Mouse (Mus musculus) liver, adult 2 months (tissue): ENCODE measurements around the gene Clip2. TPM values are rescaled to one million over a fixed set of nuclear protein-coding genes. Genes with fewer than 3 reads are reported as not detected.
A peak's percentile ranks its signal among the peaks of the same experiment; 100 is the strongest.

Source experiments
- DNase-seq: peaks from one replicate; pipeline ENCODE4 v3.0.0-alpha.2; 2011; ENCODE audit warnings: low read depth, low spot score; ENCODE audit errors: extremely low read depth
- H3K27ac ChIP-seq: fragments of 200-500 bp; replicated peaks from 2 replicates; pipeline ENCODE4 v1.5.1; 2012; ENCODE audit warnings: low read depth, mild to moderate bottlenecking, control low read depth, inconsistent platforms, low read length; ENCODE audit not compliant: insufficient read depth
- H3K27me3 ChIP-seq: fragments of 200-500 bp; 2 replicates; pipeline ENCODE4 v1.6.1; 2012; ENCODE audit warnings: mild to moderate bottlenecking, moderate library complexity, low read length, inconsistent platforms; ENCODE audit not compliant: control insufficient read depth, insufficient read depth
- H3K36me3 ChIP-seq: fragments of 200-500 bp; 2 replicates; pipeline ENCODE4 v1.6.1; 2012; ENCODE audit warnings: low read length, inconsistent platforms; ENCODE audit not compliant: control insufficient read depth, insufficient read depth
- H3K4me1 ChIP-seq: fragments of 200-500 bp; 2 replicates; pipeline ENCODE4 v1.6.1; 2011; ENCODE audit warnings: low read length; ENCODE audit not compliant: control insufficient read depth, insufficient read depth
- H3K4me3 ChIP-seq: fragments of 200-500 bp; 2 replicates; pipeline ENCODE4 v1.5.1; 2011; ENCODE audit warnings: low read depth, mild to moderate bottlenecking, control low read depth, low read length, moderate library complexity; ENCODE audit not compliant: insufficient read depth
- H3K79me2 ChIP-seq: fragments of 200-500 bp; 2 replicates; pipeline ENCODE4 v1.6.1; 2012; ENCODE audit warnings: inconsistent platforms, mild to moderate bottlenecking, low read length, moderate library complexity; ENCODE audit not compliant: control insufficient read depth, insufficient read depth
- H3K9ac ChIP-seq: fragments of 200-500 bp; 2 replicates; pipeline ENCODE4 v1.6.1; 2012; ENCODE audit warnings: low read depth, mild to moderate bottlenecking, control low read depth, inconsistent platforms, low read length
- CTCF ChIP-seq: fragments of 200-500 bp; IDR thresholded peaks from 2 replicates; pipeline ENCODE4 v1.5.1; 2011; ENCODE audit warnings: low read depth, low read length, control low read depth
- POLR2A ChIP-seq: fragments of 200-500 bp; IDR thresholded peaks from 2 replicates; pipeline ENCODE4 v1.6.1; 2011; ENCODE audit warnings: low read length, control low read depth; ENCODE audit not compliant: insufficient read depth; ENCODE audit errors: extremely low read depth
- WGBS: fragments of 180-500 bp; shearing (Covaris S2); methylation state at CpG from one replicate; pipeline ENCODE4 v1.1.7; 2018; 5-methylcytosine and 5-hydroxymethylcytosine counted together
- polyA plus RNA-seq: library from polyadenylated mRNA; depleted of rRNA; stranded (reverse); fragments of >200 nt; gene quantifications from 2 replicates; pipeline ENCODE4 v1.2.3, GENCODE M21; 2012
- total RNA-seq: library from RNA; depleted of rRNA; stranded (reverse); fragments of >200 nt; gene quantifications from 2 replicates; pipeline ENCODE4 v1.2.3, GENCODE M21; 2014

Clip2 gene
- total and polyA plus RNA-seq, 2 experiments, result 0.92 to 1.6 TPM

DNA sequence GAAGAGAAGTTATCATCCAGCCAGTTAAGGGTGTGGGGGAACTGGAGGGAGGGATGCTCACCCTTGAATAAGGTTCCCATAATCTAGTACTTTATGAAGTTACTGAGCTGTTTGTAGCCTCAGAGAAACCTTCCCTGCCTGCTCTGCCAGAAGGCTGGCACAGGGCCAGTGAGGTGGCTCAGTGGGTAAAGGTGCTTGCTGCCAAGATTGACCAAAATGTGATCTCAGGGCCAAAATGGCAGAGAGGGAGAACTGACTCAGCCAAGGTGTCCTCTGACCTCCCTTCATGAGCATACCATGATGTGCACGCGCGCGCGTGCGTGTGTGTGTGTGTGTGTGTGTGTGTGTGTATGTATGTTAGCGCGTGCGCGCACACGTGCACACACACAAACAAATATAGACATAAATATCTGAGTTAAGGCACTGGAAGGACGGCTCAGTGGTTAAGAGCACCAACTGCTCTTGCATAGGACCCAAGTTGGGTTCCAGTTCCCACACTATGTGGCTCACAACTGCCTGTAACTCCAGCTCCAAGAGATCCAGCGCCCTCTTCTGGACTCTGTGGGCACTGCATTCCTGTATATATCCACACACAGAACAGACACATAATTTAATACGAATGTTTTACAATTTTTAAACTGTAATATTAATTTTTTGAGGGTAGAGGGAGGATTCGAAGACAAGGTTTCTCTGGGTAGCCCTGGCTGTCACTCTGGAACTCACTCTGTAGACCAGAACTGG is 26.1 kb downstream of the Clip2 start:
- TF ChIP-seq POLR2A, result no peak
- 0 out of 2 replicates have a peak, but pooled peaks have one; percentile 23 for TF ChIP-seq CTCF

DNA sequence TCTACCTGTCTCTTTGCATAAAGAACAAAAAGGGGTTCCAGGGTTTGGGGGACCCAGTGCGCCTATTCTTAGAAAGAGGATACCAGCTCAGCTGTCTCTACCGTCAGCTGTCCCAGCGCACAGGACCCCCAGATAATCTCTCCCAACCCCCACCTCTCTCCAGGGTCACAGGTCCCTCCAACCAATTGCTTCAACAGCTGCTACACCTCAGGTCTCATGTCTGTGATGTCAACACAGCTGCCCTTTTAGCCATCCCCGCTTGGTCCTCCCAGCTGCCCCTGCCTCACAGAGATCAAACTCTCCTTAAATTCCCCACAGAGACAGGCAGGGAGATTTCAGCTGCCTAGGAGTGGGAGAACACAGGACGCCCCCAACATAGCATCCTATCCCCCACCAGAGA is 28.5 kb downstream of the Clip2 start:
- WGBS, result 98% methylated on average over 5 of the region's 5 CpGs
- TF ChIP-seq CTCF (no peak), POLR2A (no peak)
- no peaks in the 10 kb centered on the region for H3K79me2 ChIP-seq
- no peaks in the 10 kb centered on the region for H3K4me1 ChIP-seq
- DNase-seq, result no peak
- no peak overlapping the region for H3K9ac ChIP-seq
- no peaks in the 10 kb centered on the region for H3K27me3 ChIP-seq
- H3K36me3 ChIP-seq, result no peaks in the 10 kb centered on the region
- H3K27ac ChIP-seq, result no peak overlapping the region
- H3K4me3 ChIP-seq, result no peak overlapping the region

More for the DNA sequence above, 26.1 kb downstream of the Clip2 start:
- no peaks in the 10 kb centered on the region for H3K36me3 ChIP-seq
- WGBS, result 92% methylated on average over 15 of the region's 15 CpGs
- no peaks in the 10 kb centered on the region for H3K79me2 ChIP-seq
- no peaks in the 10 kb centered on the region for H3K4me1 ChIP-seq
- no peak overlapping the region for H3K9ac ChIP-seq
- no peaks in the 10 kb centered on the region for H3K27me3 ChIP-seq
- no peak for DNase-seq
- no peak overlapping the region for H3K4me3 ChIP-seq
- no peak overlapping the region for H3K27ac ChIP-seq

DNA sequence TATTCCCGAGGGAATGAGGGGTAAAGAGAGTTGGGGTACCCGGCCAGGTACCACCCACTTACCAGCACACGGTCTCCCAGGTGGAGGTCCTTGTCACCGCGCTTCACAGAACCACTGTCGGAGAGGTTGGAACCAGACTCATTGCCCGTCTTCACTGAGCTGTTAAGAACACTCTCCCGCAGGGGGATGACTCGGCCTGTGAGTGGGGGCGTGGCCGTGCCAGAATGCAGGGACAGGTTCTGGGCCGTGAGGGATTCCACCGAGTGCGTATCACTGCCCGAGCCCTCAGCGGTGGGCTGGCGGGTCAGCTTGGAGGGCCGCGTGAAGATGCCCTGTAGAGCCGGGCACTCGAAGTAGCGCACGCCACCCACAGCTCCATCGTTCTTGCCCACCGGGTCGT is 29.7 kb downstream of the Clip2 start:
- WGBS, result 96% methylated on average over 26 of the region's 26 CpGs
- Histone ChIP-seq H3K4me1 (no peaks in the 10 kb centered on the region), H3K27ac (no peak overlapping the region), H3K9ac (no peak overlapping the region), H3K79me2 (no peaks in the 10 kb centered on the region), H3K27me3 (no peaks in the 10 kb centered on the region), H3K4me3 (no peak overlapping the region), H3K36me3 (no peaks in the 10 kb centered on the region)
- DNase-seq, result no peak
- no peak for TF ChIP-seq CTCF
- TF ChIP-seq POLR2A, result no peak

DNA sequence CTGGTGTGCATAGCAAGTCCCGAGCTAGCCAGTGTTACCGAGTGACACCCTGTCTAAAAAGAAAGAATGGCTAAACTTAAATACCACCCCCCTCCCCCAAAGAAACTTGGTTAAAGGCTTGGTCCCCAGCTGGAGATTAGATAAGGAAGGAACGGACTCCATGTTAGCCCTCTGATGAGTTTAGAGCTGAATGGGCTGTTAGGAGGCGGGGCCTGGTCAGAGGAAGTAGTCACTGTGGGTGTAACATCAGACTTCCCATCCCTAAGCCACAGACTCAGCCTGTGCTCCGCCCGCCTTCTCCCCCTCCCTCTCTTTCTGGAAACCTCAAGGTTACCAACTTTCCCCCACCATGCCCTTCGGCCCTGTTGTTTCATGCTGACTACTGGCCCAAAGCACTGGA is 30.4 kb downstream of the Clip2 start:
- no peaks in the 10 kb centered on the region for H3K4me1 ChIP-seq
- H3K36me3 ChIP-seq, result no peaks in the 10 kb centered on the region
- no peaks in the 10 kb centered on the region for H3K79me2 ChIP-seq
- no peak overlapping the region for H3K27ac ChIP-seq
- H3K27me3 ChIP-seq, result no peaks in the 10 kb centered on the region
- H3K4me3 ChIP-seq, result no peak overlapping the region
- H3K9ac ChIP-seq, result no peak overlapping the region
- WGBS, result 84% methylated on average over 7 of the region's 7 CpGs
- TF ChIP-seq POLR2A (no peak), CTCF (no peak)
- no peak for DNase-seq

DNA sequence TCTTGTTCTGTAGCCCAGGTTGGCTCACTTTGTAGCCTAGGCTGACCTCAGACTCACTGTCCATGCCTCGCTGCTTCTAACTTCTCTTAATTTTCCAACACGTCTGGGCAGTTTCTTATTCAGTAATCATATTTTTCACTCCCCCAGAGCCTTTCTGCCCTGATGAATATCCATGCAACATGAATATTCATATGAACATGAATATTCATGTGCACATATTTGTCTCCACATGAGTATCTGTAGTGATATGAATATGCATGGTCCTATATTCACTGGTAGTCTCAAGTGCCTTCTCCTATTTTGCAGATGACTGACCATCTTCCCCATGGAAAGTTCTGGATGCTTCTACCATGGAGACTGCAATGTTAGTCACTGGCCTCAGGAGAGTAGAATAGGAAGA is 31.1 kb downstream of the Clip2 start:
- Histone ChIP-seq H3K27me3 (no peaks in the 10 kb centered on the region), H3K79me2 (no peaks in the 10 kb centered on the region), H3K9ac (no peak overlapping the region), H3K36me3 (no peaks in the 10 kb centered on the region), H3K27ac (no peak overlapping the region), H3K4me1 (no peaks in the 10 kb centered on the region), H3K4me3 (no peak overlapping the region)
- TF ChIP-seq POLR2A, result no peak
- no peak for DNase-seq
- 96% methylated on average over 2 of the region's 2 CpGs for WGBS

DNA sequence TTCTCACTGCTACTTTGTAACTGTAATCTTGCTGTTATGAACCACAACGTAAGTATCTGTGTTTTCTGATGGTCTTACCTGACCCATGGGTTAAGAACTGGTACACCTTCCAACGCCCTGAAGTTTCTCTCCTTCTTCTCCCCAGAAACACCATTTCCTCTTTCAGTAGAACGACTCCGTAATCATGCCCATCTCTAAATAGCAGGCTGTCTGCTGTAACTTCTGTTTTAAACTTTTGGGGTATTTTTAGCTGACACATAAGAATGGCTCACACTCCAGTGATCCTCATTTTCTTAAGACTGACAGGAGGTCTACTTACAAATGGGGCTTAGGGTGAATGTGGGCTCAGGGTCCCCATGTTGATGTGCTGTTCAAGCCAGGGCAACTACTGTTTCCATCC is 32.1 kb downstream of the Clip2 start:
- WGBS, result 90% methylated on average over 4 of the region's 4 CpGs
- H3K36me3 ChIP-seq, result no peaks in the 10 kb centered on the region
- no peak for TF ChIP-seq CTCF
- no peak for TF ChIP-seq POLR2A
- no peaks in the 10 kb centered on the region for H3K27me3 ChIP-seq
- no peak overlapping the region for H3K9ac ChIP-seq
- no peak overlapping the region for H3K4me3 ChIP-seq
- peak; percentile 12 for DNase-seq
- no peaks in the 10 kb centered on the region for H3K79me2 ChIP-seq
- H3K4me1 ChIP-seq, result no peaks in the 10 kb centered on the region
- no peak overlapping the region for H3K27ac ChIP-seq
